Mouse (Mus musculus) megakaryocyte progenitor cell, adult 5-6 weeks (primary cell): ENCODE results near the gene Olfr331. TPM values are rescaled to one million over a fixed set of nuclear protein-coding genes. Genes with fewer than 3 reads are reported as not detected.
"Not testable (repeated sequence)": the region's sequence is repeated elsewhere in the genome, so short reads cannot be mapped to it uniquely, and the experiment has no call there.

ENCODE experiments used
- ATAC-seq: replicated peaks from 2 replicates; pipeline ENCODE4 v1.8.0; 2016; ENCODE audit warnings: mild to moderate bottlenecking, moderate TSS enrichment, inconsistent platforms; ENCODE audit not compliant: poor library complexity
- total RNA-seq, 2 experiments: library from RNA; stranded (forward) in 1 of 2; stranded (reverse) in 1 of 2; fragments of 157-497, 149-512 nt in 1 of 2; fragments of 200-1000 nt in 1 of 2; gene quantifications; 2 replicates each; pipeline versions ENCODE4 v1.2.3 to v1.2.4; 2015 to 2017

Olfr331 gene
- total RNA-seq (2015) (not detected in 2 replicates), total RNA-seq (2017) (not detected in 2 replicates)

DNA sequence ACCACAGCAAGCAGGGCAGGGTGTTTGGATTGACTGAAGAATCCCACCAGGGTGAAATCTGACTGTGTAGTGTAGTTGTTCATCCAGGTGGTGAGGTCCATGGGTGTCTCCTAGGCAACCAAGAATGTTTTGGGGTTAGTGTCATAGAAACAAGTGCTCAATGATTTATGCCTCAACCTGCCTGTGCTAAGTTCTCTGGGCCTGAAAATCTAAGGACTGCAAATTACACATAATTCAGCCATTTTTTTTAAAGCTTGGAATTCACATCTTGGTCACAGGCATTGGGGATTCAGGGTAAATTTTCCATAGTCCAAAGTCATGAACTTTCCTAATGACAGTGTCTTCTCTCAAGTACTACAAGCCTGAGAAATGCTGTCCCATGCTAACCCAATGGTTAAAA is at the start of gene Olfr331:
Olfr331 (minus strand) TSS at position 101 of the 400 bp plus-strand sequence.
- not testable (repeated sequence) for ATAC-seq

- no peak for ATAC-seq
These were observed 44.0 kb upstream of the Olfr331 start, which contains the start of gene Olfr329-ps for GRCm38 (mm10) chr11:58546322-58546721. Olfr329-ps (minus strand) TSS chr11:58546422.

DNA sequence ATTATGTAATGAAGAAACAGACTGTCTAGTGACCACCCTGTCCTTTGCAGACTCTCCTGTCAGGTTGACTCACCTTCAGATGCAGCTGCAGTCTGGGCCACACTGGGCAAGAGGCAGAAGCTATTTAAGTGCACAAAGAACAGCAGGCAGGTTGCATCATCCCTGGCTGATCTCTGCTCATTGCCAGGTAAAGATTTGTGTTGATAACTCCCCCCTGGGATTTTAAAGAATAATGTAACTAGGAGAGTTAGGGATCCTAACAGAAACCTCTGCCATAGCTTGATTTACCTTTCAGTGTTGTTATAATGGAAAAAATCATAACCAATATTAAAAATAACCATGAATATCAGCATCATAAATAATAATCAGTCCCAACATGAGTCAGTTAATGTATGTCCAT is 32.4 kb upstream of the Olfr331 start, which contains the start of gene Olfr330:
Olfr330 (minus strand) TSS at position 101 of the 400 bp plus-strand sequence.
- not testable (repeated sequence) for ATAC-seq

- not testable (repeated sequence) for ATAC-seq
These were observed 17.4 kb upstream of the Olfr331 start for GRCm38 (mm10) chr11:58519756-58520155.

DNA sequence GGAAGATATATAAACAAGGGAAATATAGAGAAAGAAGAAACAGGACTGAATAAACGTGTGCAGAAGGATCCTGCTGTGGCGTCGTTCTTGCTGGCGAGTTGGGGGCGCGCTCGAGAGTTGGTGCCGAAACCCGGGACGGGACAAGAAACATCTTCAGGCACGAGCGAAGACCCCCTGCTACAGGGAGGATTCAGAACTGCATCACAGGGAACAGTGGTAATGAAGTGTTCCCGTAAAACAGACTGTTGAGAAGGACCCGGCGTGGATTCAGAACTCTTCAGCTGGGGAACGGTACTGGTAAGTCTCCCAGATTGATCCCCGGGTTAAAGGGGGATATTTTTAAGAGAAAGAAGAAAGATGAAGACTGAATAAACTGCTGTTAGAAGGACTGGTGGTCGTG is 16.5 kb upstream of the Olfr331 start:
- ATAC-seq, result not testable (repeated sequence)

GRCm38 (mm10) chr11:58509058-58509457 is 6.7 kb upstream of the Olfr331 start:
- ATAC-seq, result peak; percentile 63

DNA sequence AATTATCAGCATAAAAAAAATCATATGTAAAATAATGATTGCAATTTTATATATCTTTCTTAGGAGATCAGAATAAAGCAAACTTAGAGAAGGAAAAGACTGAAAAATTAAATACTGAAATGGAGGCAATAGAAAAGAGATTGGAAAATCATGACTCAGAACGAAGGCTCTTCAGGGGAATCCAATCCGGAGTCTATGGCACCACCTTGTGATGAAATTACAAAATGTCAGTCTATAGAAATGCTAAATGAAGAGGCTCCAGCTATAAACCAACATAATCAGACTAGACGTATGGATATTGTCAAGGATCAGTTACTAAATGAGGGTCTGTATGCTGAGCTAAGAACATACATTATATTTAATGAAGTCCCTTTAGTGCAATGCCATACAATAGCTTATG is 3.1 kb downstream of the Olfr331 start:
- no peak for ATAC-seq

- no peak for ATAC-seq
These were observed 3.6 kb downstream of the Olfr331 start for GRCm38 (mm10) chr11:58498761-58499160.

- ATAC-seq, result no peak
These were observed 9.9 kb downstream of the Olfr331 start, which contains the start of gene Olfr332 for GRCm38 (mm10) chr11:58492455-58492854. Olfr332 (minus strand) TSS chr11:58492555.

DNA sequence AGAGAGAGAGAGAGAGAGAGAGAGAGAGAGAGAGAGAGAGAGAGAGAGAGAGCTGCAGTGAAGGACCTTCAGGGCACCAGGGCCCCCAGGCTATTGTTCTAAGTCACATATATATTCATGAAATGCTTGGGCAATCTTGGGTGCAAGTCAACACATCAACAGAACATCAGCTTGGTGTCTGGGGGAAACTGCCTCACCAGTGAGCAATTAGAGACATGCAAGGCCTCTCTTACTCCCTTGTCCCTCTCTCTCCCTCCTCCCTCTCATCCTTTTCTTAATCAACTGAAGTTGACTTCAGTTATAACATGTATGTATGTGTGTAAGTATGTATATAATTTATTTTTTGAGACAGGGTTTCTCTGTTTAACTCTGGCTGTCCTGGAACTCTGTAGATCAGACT is 40.2 kb downstream of the Olfr331 start, which contains the start of gene Olfr30:
Olfr30 (minus strand) TSS at position 101 of the 400 bp plus-strand sequence.
- no peak for ATAC-seq

DNA sequence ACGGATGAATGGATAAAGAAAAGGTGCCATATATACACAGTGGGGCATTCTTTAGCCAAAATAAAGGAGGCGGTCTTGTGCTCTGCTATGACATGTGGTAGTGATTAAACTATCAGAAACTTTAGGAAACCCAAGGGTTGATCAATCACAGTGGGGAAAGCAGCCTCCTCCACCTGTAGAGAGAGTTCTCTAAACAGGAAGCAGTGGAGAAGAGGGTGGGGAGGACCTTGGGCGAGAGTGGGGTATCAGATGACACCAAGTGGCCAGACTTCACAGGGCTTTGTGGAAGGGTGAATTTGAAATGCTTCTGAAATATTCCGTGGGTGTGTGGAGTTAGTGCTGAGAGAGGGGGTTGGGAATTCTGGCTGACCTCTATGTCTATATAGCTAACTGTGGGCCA is 48.8 kb downstream of the Olfr331 start:
- no peak for ATAC-seq

GRCm38 (mm10) chr11:58452759-58453158 is 49.6 kb downstream of the Olfr331 start, which contains the start of gene Lypd9:
Lypd9 (minus strand) TSS chr11:58452923.
- no peak for ATAC-seq

Other genes starting within 250 kb of the Olfr331 start
- 5.2 and 6.5 TPM in 2 replicates for gene 4930438A08Rik, start 227.8 kb downstream of the Olfr331 start, total RNA-seq (2015)
- gene 4930438A08Rik, start 227.8 kb downstream of the Olfr331 start, total RNA-seq (2017), result 6.4 and 13.3 TPM in 2 replicates
- 22.7 and 27.3 TPM in 2 replicates for gene Zfp692, start 195.5 kb downstream of the Olfr331 start, total RNA-seq (2015)
- gene Zfp692, start 195.5 kb downstream of the Olfr331 start, total RNA-seq (2017), result 33.0 and 36.8 TPM in 2 replicates
- 31.0 and 31.6 TPM in 2 replicates for gene Zfp672, start 172.2 kb downstream of the Olfr331 start, total RNA-seq (2015)
- 23.2 and 26.4 TPM in 2 replicates for gene Zfp672, start 172.2 kb downstream of the Olfr331 start, total RNA-seq (2017)
- 2.5 and 4.1 TPM in 2 replicates for gene Sh3bp5l, start 171.8 kb downstream of the Olfr331 start, total RNA-seq (2015)
- gene Sh3bp5l, start 171.8 kb downstream of the Olfr331 start, total RNA-seq (2017), result 12.8 and 31.6 TPM in 2 replicates
- not detected in 2 replicates for gene Lypd8, start 123.5 kb downstream of the Olfr331 start, total RNA-seq (2015)
- not detected in 2 replicates for gene Lypd8, start 123.5 kb downstream of the Olfr331 start, total RNA-seq (2017)
- not detected in 2 replicates for gene 1810065E05Rik, start 81.5 kb downstream of the Olfr331 start, total RNA-seq (2015)
- gene 1810065E05Rik, start 81.5 kb downstream of the Olfr331 start, total RNA-seq (2017), result not detected in 2 replicates
- not detected in 2 replicates for gene Gm12253, start 70.0 kb downstream of the Olfr331 start, total RNA-seq (2015)
- not detected in 2 replicates for gene Gm12253, start 70.0 kb downstream of the Olfr331 start, total RNA-seq (2017)
- gene Lypd9, start 49.6 kb downstream of the Olfr331 start, total RNA-seq (2015), result not detected in 2 replicates
- not detected in 2 replicates for gene Lypd9, start 49.6 kb downstream of the Olfr331 start, total RNA-seq (2017)
- not detected in 2 replicates for gene Olfr30, start 40.3 kb downstream of the Olfr331 start, total RNA-seq (2015)
- not detected in 2 replicates for gene Olfr30, start 40.3 kb downstream of the Olfr331 start, total RNA-seq (2017)
- not detected in 2 replicates for gene Olfr332, start 10.0 kb downstream of the Olfr331 start, total RNA-seq (2015)
- gene Olfr332, start 10.0 kb downstream of the Olfr331 start, total RNA-seq (2017), result not detected in 2 replicates
- gene Olfr330, start 32.3 kb upstream of the Olfr331 start, total RNA-seq (2015), result not detected in 2 replicates
- gene Olfr330, start 32.3 kb upstream of the Olfr331 start, total RNA-seq (2017), result not detected in 2 replicates
- gene Olfr329-ps, start 43.9 kb upstream of the Olfr331 start, total RNA-seq (2015), result not detected in 2 replicates
- not detected in 2 replicates for gene Olfr329-ps, start 43.9 kb upstream of the Olfr331 start, total RNA-seq (2017)
- gene Olfr328, start 53.1 kb upstream of the Olfr331 start, total RNA-seq (2015), result not detected in 2 replicates
- not detected in 2 replicates for gene Olfr328, start 53.1 kb upstream of the Olfr331 start, total RNA-seq (2017)
- not detected in 2 replicates for gene Olfr224, start 68.0 kb upstream of the Olfr331 start, total RNA-seq (2015)
- not detected in 2 replicates for gene Olfr224, start 68.0 kb upstream of the Olfr331 start, total RNA-seq (2017)
- gene Olfr325, start 75.2 kb upstream of the Olfr331 start, total RNA-seq (2015), result not detected in 2 replicates
- gene Olfr325, start 75.2 kb upstream of the Olfr331 start, total RNA-seq (2017), result not detected in 2 replicates
- gene Olfr324, start 92.5 kb upstream of the Olfr331 start, total RNA-seq (2015), result not detected in 2 replicates
- gene Olfr324, start 92.5 kb upstream of the Olfr331 start, total RNA-seq (2017), result not detected in 2 replicates
- gene 2210407C18Rik, start 113.5 kb upstream of the Olfr331 start, total RNA-seq (2015), result not detected in 2 replicates
- not detected in 2 replicates for gene 2210407C18Rik, start 113.5 kb upstream of the Olfr331 start, total RNA-seq (2017)
- not detected in 2 replicates for gene Olfr323, start 127.9 kb upstream of the Olfr331 start, total RNA-seq (2015)
- not detected in 2 replicates for gene Olfr323, start 127.9 kb upstream of the Olfr331 start, total RNA-seq (2017)
- 1.8 and 3.5 TPM in 2 replicates for gene Trim58, start 137.9 kb upstream of the Olfr331 start, total RNA-seq (2015)
- gene Trim58, start 137.9 kb upstream of the Olfr331 start, total RNA-seq (2017), result 0.27 and 1.2 TPM in 2 replicates
- not detected in 2 replicates for gene Olfr322, start 156.2 kb upstream of the Olfr331 start, total RNA-seq (2015)
- not detected in 2 replicates for gene Olfr322, start 156.2 kb upstream of the Olfr331 start, total RNA-seq (2017)
- not detected in 2 replicates for gene Olfr320, start 178.5 kb upstream of the Olfr331 start, total RNA-seq (2015)
- not detected in 2 replicates for gene Olfr320, start 178.5 kb upstream of the Olfr331 start, total RNA-seq (2017)
- gene Olfr319, start 196.6 kb upstream of the Olfr331 start, total RNA-seq (2015), result not detected in 2 replicates
- gene Olfr319, start 196.6 kb upstream of the Olfr331 start, total RNA-seq (2017), result not detected in 2 replicates
- gene Olfr318, start 221.4 kb upstream of the Olfr331 start, total RNA-seq (2015), result not detected in 2 replicates
- gene Olfr318, start 221.4 kb upstream of the Olfr331 start, total RNA-seq (2017), result not detected in 2 replicates
- gene Olfr317, start 236.6 kb upstream of the Olfr331 start, total RNA-seq (2015), result not detected in 2 replicates
- not detected in 2 replicates for gene Olfr317, start 236.6 kb upstream of the Olfr331 start, total RNA-seq (2017)